Mouse (Mus musculus): Measurements from ENCODE around the gene 2010111I01Rik.
"Not testable (repeated sequence)": the region's sequence is repeated elsewhere in the genome, so short reads cannot be mapped to it uniquely, and the experiment has no call there.

2010111I01Rik gene

DNA sequence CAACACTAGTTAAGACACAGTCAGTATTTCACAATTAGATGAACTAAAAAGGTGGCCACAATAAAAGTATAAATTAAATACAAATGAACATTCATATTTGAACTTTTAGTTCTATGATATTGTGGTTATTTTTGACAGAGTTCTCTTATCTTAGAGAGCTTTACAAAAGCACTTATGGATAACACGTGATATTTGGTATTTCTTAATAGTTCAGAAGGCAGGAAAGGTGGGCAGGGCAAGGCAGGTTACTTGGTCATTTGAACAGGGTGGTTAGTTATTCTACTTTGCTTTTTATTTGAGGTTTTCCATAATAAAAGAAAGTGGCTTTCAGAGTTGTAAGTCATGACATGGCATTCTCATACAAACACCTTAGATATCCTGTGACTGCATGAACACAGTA lies 233.3 kb downstream of the 2010111I01Rik start:
- in situ Hi-C loops (cut with MboI), result no loop called here

DNA sequence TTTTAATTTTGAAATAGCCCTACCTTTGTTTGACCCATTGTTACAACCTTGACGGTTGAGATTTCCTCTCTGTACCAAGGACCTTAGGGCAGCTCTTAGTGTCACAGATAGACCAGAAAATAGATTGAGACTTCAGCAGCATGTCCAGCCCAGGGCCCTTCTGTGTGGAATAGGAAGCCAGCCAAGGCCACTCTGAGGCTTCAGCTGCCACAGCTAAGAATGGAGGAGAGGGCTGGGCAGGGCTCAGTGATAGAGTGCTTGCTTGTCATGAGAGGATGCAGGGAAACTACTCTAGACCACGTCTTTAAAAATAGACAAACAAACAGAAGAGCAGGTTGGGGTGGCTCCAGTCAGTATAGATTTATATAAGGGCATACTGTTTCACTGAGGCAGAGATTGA lies 234.9 kb downstream of the 2010111I01Rik start:
- in situ Hi-C loops (cut with MboI), result no loop called here

DNA sequence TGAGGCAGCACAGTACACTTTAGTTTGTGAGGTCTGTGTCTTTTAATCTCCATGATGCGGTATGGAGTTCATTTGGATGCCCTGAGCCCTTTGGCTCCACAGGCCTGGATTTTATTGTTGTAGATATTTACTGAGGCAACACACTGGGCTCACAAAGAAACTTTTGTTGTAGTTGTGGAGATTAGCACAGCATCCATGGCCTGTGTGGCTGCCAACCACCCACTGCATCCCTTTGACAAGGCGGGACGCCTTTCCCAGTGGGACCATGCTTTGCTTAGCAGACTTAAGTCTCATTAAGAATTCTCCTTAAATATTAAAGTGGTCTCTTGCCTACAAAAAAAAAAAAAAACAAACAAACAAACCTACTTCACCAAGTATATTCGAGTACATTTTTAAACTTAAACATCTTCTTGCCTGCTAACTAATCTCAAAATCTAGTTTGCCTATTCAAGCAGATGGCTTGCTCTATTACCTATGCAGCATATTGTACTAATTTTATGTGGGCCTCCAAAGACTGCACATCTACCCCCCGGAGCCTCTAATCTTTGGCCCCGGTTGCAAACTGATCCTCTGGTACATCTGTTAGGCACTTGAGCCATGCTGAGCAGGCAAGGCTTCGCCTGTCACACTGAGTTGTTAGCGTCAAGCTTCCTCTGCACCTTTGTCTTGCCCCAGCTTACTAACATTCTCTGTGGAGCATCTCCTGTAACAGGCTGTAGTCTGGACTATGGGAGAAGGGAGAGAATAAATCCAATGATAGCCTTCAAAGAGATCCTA lies 239.0 kb downstream of the 2010111I01Rik start:
- in situ Hi-C loops (cut with MboI), result no loop called here

DNA sequence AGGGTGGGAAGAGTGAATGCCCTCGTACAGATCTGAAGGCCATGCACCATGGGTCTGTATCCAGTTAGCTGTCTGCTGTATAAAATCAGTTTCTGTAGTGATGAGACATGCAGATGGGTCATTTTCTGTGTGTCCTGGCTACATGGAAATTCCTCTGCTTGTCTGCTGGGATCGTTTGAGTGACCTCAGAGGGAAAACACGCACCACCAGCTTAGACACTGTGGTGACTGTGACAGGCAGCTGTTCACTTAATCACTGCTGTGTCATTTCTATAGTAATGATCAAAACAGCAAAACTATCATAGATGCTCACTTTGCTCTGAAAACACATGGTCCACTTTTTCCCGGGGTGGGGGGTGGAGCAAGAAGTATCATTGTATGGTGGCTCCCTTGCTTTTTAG lies 241.1 kb downstream of the 2010111I01Rik start:
- in situ Hi-C loops (cut with MboI), result no loop called here

DNA sequence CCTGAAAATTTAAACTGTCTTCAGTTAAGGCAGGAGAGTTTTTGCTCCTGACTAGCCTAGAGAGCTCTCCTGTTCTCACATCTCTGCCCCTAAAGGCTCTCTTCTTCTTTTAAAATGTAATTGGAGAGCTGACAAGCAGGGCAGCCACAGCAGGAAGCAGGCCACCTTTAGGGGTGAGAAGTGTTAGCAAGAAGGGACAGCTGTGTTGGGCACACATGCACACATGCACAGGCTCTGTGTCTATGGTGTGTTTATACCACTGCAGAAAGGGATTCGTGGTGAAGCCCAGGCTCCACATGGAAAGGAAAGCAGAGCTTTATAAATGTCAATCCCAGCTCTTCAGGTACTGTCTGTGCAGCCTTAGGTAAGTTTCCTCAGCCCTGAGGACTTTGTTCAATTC lies 241.7 kb downstream of the 2010111I01Rik start:
- in situ Hi-C loops (cut with MboI), result no loop called here

DNA sequence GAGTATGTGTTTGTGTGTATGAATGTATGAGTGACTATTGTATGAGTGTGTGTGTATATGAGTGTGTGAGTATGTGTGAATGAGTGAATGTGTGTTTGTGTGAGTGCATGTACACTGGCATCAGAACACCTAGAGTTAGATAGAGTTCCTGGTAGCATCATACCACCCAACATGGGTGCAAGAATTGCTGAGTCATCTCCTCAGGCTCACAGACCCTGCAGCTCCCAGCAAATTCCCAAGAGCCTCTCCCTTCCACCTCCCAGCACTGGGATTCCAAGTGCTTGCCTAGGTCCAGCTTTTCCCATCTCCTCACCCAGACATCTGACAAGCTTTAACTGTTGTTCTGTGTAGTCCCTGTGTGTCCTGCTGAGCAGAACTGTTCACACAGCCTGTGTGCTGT lies 251.8 kb downstream of the 2010111I01Rik start:
- in situ Hi-C loops (cut with MboI), result no loop called here

DNA sequence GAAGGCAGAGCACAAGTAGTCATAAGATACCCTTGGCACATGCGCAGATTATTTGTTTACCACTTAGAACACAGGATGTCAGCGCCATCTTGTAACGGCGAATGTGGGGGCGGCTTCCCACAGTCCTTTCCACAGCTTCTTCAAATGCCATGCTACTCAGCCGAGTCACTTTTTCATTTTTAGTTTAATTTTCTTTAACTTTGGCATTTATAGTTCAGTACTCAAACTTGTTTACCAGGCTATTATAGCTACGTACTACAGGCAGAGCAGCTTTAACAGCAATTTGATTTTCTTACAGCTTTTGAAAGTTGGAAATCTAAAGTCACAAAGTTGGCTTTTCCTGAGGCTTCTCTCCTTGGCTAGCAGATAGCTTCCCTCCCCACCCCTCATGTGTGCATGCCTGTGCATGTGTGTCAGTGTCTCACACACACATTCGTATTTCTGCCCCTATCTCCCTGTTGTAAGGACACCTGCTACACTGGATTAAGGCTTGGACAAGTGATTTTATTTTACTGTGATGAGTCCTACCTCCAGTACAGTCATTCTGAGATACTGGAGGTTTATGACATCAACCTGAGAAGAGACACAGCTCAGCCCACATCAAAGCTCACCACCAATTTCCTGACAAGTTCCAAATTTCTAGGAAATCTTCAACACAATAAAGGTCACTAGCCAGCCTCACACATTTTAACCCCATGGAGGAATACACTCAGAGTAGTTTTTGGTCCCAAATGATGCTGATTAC lies 258.5 kb downstream of the 2010111I01Rik start:
- in situ Hi-C loops (cut with MboI), result no loop called here

DNA sequence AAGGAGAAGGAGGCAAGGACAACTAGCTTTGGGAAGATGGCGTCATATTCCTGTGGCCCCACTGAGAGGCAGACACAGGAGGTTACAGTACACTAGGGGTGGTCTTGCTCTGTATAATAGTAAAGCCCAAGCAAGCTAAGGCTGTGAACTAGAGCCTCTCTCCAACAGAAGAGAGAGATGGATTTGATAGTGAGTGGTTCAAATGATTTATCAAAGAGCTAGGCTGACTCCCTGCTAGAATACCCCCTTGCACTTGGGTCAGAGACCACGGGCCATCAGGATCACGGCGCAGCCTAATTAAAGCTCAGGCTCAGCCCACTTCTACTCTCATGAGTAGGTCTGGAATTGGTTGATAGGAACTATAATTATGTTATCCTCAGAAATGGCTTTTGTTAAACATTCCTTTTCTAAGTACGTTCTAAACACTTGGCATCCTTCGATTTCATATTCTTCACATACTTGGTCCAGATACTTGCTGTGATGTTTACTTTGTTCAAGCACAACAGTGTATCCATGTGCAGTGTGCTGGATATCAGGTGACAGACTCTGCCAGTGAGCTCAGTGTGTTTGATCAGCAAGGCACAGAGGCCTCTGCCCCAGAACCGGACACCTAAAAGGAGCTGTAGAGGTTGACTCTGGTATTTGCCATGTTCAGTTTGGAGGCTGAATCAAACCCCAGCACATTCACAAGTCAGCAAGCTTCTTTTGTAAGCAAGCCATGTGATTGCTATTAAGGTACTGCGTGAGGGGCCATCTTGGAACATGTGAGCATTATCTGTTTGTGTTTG lies 261.3 kb downstream of the 2010111I01Rik start:
- in situ Hi-C loops (cut with MboI), result no loop called here

DNA sequence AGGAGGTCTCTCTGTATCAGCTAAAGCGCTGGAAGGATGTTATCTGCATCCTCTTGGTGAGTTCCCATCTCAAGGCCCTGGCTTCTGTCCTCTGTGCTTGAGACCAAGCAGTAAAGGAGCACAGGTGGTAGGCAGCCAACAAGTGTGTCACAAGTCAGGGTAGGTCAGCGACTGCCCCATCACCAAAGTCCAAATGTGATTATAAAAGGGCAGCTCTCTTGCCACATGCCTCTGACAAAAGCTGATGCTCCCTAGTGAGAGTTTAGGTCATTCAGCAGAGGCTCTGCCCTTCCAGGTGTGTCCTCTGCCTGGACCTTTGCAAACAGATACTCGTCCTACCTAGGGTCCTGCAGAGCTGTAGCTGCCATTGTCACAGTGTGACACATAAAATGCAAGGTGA lies 263.1 kb downstream of the 2010111I01Rik start:
- in situ Hi-C loops (cut with MboI), result no loop called here

GRCm38 (mm10) chr13:63230955-63231701 lies 266.4 kb downstream of the 2010111I01Rik start:
- in situ Hi-C loops (cut with MboI), result no loop called here

GRCm38 (mm10) chr13:63231702-63232070 lies 267.0 kb downstream of the 2010111I01Rik start:
- in situ Hi-C loops (cut with MboI), result no loop called here

- in situ Hi-C loops (cut with MboI), result no loop called here
These were observed 267.9 kb downstream of the 2010111I01Rik start for GRCm38 (mm10) chr13:63232558-63232957.

GRCm38 (mm10) chr13:63234520-63234919 lies 269.8 kb downstream of the 2010111I01Rik start:
- in situ Hi-C loops (cut with MboI), result not testable (repeated sequence)

- in situ Hi-C loops (cut with MboI), result no loop called here
These were observed 270.9 kb downstream of the 2010111I01Rik start for GRCm38 (mm10) chr13:63235551-63235950.

- in situ Hi-C loops (cut with MboI), result no loop called here
These were observed 271.6 kb downstream of the 2010111I01Rik start for GRCm38 (mm10) chr13:63236159-63236893.

DNA sequence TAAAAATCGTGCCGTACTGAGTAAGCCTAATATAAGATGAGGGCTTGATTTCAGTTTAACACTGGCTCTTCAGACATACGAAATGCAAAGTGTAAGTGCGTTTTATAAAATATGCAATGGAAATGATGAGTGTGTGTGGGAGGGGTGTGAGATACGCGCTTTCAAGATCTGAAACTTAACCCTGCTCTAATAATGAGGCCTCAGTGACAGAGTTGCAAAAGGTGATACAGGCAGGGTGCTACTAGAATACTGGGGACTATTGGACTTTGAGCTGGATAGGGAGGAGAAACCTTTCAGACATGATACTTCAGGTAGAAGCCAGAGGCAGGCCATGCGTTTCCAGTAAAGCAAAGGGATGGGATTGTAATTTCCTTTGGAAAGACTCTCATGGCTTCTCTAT lies 273.4 kb downstream of the 2010111I01Rik start:
- in situ Hi-C loops (cut with MboI), result no loop called here

DNA sequence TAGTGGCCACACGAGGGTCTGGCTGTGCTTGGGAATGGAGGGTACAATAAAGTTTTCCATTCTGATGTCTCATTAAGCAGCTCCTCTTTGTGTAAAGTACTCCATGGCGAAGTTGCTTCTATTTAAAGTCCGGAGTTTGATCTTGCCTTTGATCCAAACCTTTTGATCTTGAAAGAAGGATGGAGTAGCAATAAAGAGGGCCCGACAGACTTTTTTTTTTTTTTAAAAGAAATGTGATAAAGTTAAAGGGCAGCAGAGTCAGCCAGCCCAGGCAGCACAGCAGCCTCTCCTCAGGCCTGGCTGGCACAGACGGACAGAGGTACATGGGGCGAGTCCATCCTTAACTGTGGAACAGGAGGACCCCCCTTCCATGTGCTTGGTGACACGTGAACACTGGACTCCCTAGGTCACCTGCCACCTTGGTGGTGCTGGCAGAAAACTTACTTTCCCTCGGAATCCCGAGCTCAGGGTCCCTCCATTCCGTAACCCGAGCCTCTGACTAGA lies 274.7 kb downstream of the 2010111I01Rik start:
- in situ Hi-C loops (cut with MboI), result no loop called here

DNA sequence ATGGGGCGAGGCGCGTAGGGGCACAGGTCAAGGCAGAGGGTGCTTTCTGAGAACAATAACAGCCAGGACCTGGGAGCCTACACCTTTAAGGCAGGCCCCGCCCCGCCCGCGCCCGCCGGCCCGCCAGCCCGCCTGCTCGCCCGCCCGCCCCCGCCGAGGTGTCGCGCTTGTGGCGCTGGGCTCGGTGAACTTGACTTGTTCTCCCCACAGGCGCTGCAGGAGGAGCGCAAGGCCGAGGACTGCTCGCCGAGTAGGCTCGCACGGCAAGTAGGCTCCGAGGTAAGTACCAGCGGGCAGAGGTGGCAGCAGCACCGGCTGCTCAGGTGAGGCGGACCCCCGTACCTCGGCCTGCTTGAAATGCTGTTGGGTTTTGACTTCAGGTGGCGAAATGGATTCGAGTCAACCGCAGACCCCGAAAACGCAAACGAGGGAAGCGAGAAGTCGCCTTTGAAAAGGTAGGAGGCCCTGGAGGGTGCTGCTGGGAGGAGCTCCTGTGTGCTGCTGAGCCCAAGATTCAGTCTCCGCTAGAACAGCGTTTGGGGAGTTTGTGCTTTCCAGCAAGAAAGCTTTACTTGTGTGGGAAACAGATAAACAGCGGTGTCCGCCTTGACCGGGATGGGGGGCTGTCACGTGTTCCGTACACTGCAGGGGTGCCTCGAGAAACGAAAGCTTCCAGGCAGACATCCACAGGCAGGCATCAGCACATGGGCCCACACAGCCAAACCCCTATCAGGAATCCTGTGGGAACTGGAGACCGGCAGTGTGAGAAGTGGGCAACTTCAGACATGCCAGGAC lies 275.4 kb downstream of the 2010111I01Rik start:
- in situ Hi-C loops (cut with MboI), result no loop called here

DNA sequence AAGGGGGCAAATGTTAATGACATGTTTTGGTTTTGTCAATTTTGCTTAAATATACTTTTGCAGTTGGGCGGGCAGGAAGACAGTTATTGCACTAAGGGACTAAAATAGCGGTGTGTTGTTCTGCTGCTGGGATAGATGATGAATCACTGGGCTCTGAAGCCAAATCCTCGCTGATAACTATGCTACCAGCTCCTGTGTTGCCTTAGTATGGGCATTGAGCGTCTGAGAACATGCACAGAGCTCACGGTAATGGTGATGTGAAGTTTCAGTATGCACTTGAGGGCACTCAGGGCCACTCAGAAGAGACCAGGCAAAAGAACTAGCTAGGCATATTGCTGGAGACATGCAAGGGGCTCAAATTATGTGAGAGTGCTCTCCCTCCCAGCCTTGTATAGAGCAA lies 276.1 kb downstream of the 2010111I01Rik start:
- in situ Hi-C loops (cut with MboI), result no loop called here

- in situ Hi-C loops (cut with MboI), result no loop called here
These were observed 277.0 kb downstream of the 2010111I01Rik start for GRCm38 (mm10) chr13:63241665-63242064.
